Mouse (Mus musculus) G1E (cell line): Measurements from ENCODE around the gene Tmem209.

Experiments
- CTCF ChIP-seq: IDR thresholded peaks from 2 replicates; pipeline ENCODE4 v1.5.1; 2012; ENCODE audit warnings: low read depth, low read length, inconsistent platforms, mixed read lengths
- GATA1 ChIP-seq: IDR thresholded peaks from 2 replicates; pipeline ENCODE4 v1.6.1; 2012; ENCODE audit warnings: borderline replicate concordance, low read length, inconsistent platforms, mixed read lengths
- TAL1 ChIP-seq: conservative IDR thresholded peaks from 2 replicates; pipeline ENCODE4 v1.6.1; 2012; ENCODE audit warnings: low read depth, low read length, inconsistent platforms, mixed read lengths

GRCm38 (mm10) chr6:30552628-30553027 lies 43.0 kb upstream of the Tmem209 start:
- TF ChIP-seq CTCF (no peak), GATA1 (no peak), TAL1 (no peak)
